Mouse (Mus musculus): ENCODE measurements around the gene Tusc2. TPM values are rescaled to one million over a fixed set of nuclear protein-coding genes. Genes with fewer than 3 reads are reported as not detected.
"Not testable (repeated sequence)": the region's sequence is repeated elsewhere in the genome, so short reads cannot be mapped to it uniquely, and the experiment has no call there.

The Tusc2 gene
- total RNA-seq, 2 experiments from 2014 or later: 35.2 to 35.4 TPM

GRCm38 (mm10) chr9:107545199-107545598, 17.9 kb upstream of the Tusc2 start:
- DNase-seq: no peak

GRCm38 (mm10) chr9:107545602-107546001, 17.5 kb upstream of the Tusc2 start:
- peak; percentile 88 for DNase-seq

- DNase-seq: peak; percentile 93
Observed at GRCm38 (mm10) chr9:107547026-107547425, 16.0 kb upstream of the Tusc2 start, which contains the start of gene Zmynd10. TSS of gene Zmynd10 (plus strand) at chr9:107547298.

GRCm38 (mm10) chr9:107547957-107548356, 15.1 kb upstream of the Tusc2 start:
- DNase-seq: no peak

- DNase-seq: no peak
Observed at GRCm38 (mm10) chr9:107548820-107549219, 14.2 kb upstream of the Tusc2 start.

- no peak for DNase-seq
Observed at GRCm38 (mm10) chr9:107549297-107550074, 13.6 kb upstream of the Tusc2 start.

GRCm38 (mm10) chr9:107550491-107551116, 12.5 kb upstream of the Tusc2 start:
- DNase-seq: no peak

GRCm38 (mm10) chr9:107551117-107551889, 11.8 kb upstream of the Tusc2 start, which contains the start of gene Rassf1:
TSS of gene Rassf1 (plus strand) at chr9:107551555.
- peak; percentile 84 for DNase-seq

- no peak for DNase-seq
Observed at GRCm38 (mm10) chr9:107551890-107552355, 11.1 kb upstream of the Tusc2 start.

- DNase-seq: no peak
Observed at GRCm38 (mm10) chr9:107552690-107553393, 10.2 kb upstream of the Tusc2 start.

- DNase-seq: peak; percentile 61
Observed at GRCm38 (mm10) chr9:107553541-107554318, 9.3 kb upstream of the Tusc2 start.

GRCm38 (mm10) chr9:107554319-107554825, 8.7 kb upstream of the Tusc2 start:
- DNase-seq: peak; percentile 96

GRCm38 (mm10) chr9:107555031-107555457, 8.0 kb upstream of the Tusc2 start:
- DNase-seq: peak; percentile 75

GRCm38 (mm10) chr9:107555701-107556100, 7.4 kb upstream of the Tusc2 start:
- no peak for DNase-seq

- DNase-seq: no peak
Observed at GRCm38 (mm10) chr9:107556346-107556745, 6.7 kb upstream of the Tusc2 start.

- DNase-seq: not testable (repeated sequence)
Observed at GRCm38 (mm10) chr9:107565556-107565955, 2.5 kb downstream of the Tusc2 start.

GRCm38 (mm10) chr9:107566041-107566709, 3.1 kb downstream of the Tusc2 start:
- peak; percentile 92 for DNase-seq

- peak; percentile 49 for DNase-seq
Observed at GRCm38 (mm10) chr9:107566855-107567254, 3.8 kb downstream of the Tusc2 start.

- DNase-seq: peak; percentile 59
Observed at GRCm38 (mm10) chr9:107567702-107568319, 4.8 kb downstream of the Tusc2 start, which contains the start of gene Hyal2. TSS of gene Hyal2 (plus strand) at chr9:107567945.
